Mouse (Mus musculus) ES-CJ7 (cell line): Measurements from ENCODE around the gene Mrgprb1.

Experiments used
- DNase-seq: peaks from one replicate; pipeline ENCODE4 v3.0.0; 2011; ENCODE audit warnings: low read depth, low spot score

Gene Mrgprb1

GRCm38 (mm10) chr7:48456242-48456641 is at the start of gene Mrgprb1:
Mrgprb1 (minus strand) TSS chr7:48456342.
- no peak for DNase-seq

DNA sequence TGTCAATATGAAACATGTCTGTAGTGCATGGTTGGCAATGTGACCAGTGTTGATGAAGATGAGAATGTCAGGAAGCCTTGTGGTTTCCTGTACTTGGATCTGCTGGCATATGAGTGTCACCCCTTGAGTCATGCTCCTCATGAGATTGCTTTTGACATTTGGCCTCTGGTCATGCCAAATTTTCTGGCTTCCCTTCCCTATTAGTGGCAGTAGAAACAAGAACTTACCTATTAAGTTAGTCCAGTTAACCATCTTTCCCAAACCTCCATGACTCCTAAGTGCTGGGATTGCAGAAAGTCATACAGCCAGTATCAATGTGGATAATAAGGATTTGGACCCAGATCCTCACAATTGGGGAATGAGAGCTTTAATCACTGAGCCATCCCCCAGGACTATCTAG is 43.1 kb upstream of the Mrgprb1 start, which contains the start of gene Mrgprx2:
TSS of gene Mrgprx2 (minus strand) at position 101 of the 400 bp plus-strand sequence.
- DNase-seq, result no peak

DNA sequence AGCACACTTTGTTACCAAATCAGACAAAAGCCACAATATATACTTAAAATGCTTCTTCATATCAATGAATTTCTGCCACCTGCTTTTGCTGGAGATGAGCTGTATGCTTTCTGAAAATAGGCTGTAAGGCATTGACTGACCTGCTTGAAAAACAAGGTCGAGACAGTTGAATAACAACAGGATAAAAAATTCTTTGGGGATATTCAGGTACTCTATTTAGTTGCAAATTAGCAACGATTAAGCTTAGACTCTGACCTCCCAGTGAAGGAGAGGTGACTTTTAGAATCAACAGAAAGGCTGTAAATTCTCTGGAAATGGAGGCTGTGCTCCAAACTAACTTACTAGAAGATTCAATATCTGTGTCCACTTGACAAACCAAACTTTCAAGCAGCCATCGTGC is 19.6 kb downstream of the Mrgprb1 start:
- peak; percentile 27 for DNase-seq

- DNase-seq, result peak; percentile 58
Observed at GRCm38 (mm10) chr7:48435936-48436335, 20.2 kb downstream of the Mrgprb1 start.
